Mouse (Mus musculus): Measurements from ENCODE around the gene Lhpp. TPM values are rescaled to one million over a fixed set of nuclear protein-coding genes. Genes with fewer than 3 reads are reported as not detected.
"Not testable (repeated sequence)": the region's sequence is repeated elsewhere in the genome, so short reads cannot be mapped to it uniquely, and the experiment has no call there.

The Lhpp gene
- polyA plus RNA-seq, 1 experiment from 2014 or later: 32.1 TPM

- 21% methylated on average over 9 of the region's 9 CpGs for WGBS
- no peak overlapping the region for H3K9ac ChIP-seq
Measured at GRCm38 (mm10) chr7:132658058-132658450, 47.6 kb downstream of the Lhpp start.

GRCm38 (mm10) chr7:132658688-132659087 is 48.2 kb downstream of the Lhpp start:
- no peak overlapping the region for H3K27ac ChIP-seq (replicated peaks)
- H3K36me3 ChIP-seq: no peaks in the 10 kb centered on the region
- WGBS: 87% methylated on average over 5 of the region's 5 CpGs
- no peaks in the 10 kb centered on the region for H3K27me3 ChIP-seq
- no peak overlapping the region for H3K9ac ChIP-seq
- no peak overlapping the region for H3K4me2 ChIP-seq
- ATAC-seq (ENCODE audit: low read depth): no peak
- H3K4me1 ChIP-seq (replicated peaks): peaks cover 23% of the 10 kb centered on the region
- no peaks in the 10 kb centered on the region for H3K9me3 ChIP-seq
- no peak overlapping the region for H3K4me3 ChIP-seq

More at GRCm38 (mm10) chr7:132658058-132658450, 47.6 kb downstream of the Lhpp start:
- H3K4me1 ChIP-seq (replicated peaks): peaks cover 23% of the 10 kb centered on the region
- H3K27ac ChIP-seq (replicated peaks): 0 out of 2 replicates have a peak overlapping the region, but pooled peaks have one; percentile 54
- H3K27me3 ChIP-seq: no peaks in the 10 kb centered on the region
- ATAC-seq (ENCODE audit: low read depth): no peak
- H3K9me3 ChIP-seq: no peaks in the 10 kb centered on the region
- no peak overlapping the region for H3K4me3 ChIP-seq
- no peak overlapping the region for H3K4me2 ChIP-seq
- no peaks in the 10 kb centered on the region for H3K36me3 ChIP-seq

- ATAC-seq (ENCODE audit: low read depth): no peak
- H3K9me3 ChIP-seq: no peaks in the 10 kb centered on the region
- no peak overlapping the region for H3K9ac ChIP-seq
- H3K4me3 ChIP-seq: no peak overlapping the region
- 81% methylated on average over 7 of the region's 7 CpGs for WGBS
- H3K27ac ChIP-seq (replicated peaks): no peak overlapping the region
- peaks cover 23% of the 10 kb centered on the region for H3K4me1 ChIP-seq (replicated peaks)
- H3K27me3 ChIP-seq: no peaks in the 10 kb centered on the region
- H3K4me2 ChIP-seq: no peak overlapping the region
- H3K36me3 ChIP-seq: no peaks in the 10 kb centered on the region
Measured at GRCm38 (mm10) chr7:132659633-132660032, 49.2 kb downstream of the Lhpp start.

GRCm38 (mm10) chr7:132662831-132663230 is 52.4 kb downstream of the Lhpp start:
- 74% methylated on average over 6 of the region's 6 CpGs for WGBS

GRCm38 (mm10) chr7:132664815-132665214 is 54.4 kb downstream of the Lhpp start:
- no peaks in the 10 kb centered on the region for H3K27me3 ChIP-seq
- H3K4me1 ChIP-seq (replicated peaks): 0 out of 2 replicates have a peak, but pooled peaks cover 5% of the 10 kb centered on the region
- 71% methylated on average over 6 of the region's 6 CpGs for WGBS
- no peaks in the 10 kb centered on the region for H3K9me3 ChIP-seq
- no peak overlapping the region for H3K4me2 ChIP-seq
- no peak overlapping the region for H3K9ac ChIP-seq
- no peak overlapping the region for H3K27ac ChIP-seq (replicated peaks)
- no peaks in the 10 kb centered on the region for H3K36me3 ChIP-seq
- H3K4me3 ChIP-seq: no peak overlapping the region
- ATAC-seq (ENCODE audit: low read depth): no peak

More at GRCm38 (mm10) chr7:132662831-132663230, 52.4 kb downstream of the Lhpp start:
- H3K9me3 ChIP-seq; H3K9ac ChIP-seq; H3K4me3 ChIP-seq; H3K36me3 ChIP-seq; H3K27ac ChIP-seq (replicated peaks); H3K4me2 ChIP-seq; H3K27me3 ChIP-seq; ATAC-seq (ENCODE audit: low read depth): not testable (repeated sequence)
- peaks cover 17% of the 10 kb centered on the region for H3K4me1 ChIP-seq (replicated peaks)

GRCm38 (mm10) chr7:132665664-132666382 is 55.4 kb downstream of the Lhpp start:
- no peaks in the 10 kb centered on the region for H3K27me3 ChIP-seq
- no peak overlapping the region for H3K4me3 ChIP-seq
- no peak overlapping the region for H3K4me2 ChIP-seq
- ATAC-seq (ENCODE audit: low read depth): 0 out of 2 replicates have a peak, but pooled peaks have one; percentile 25
- 0 out of 2 replicates have a peak, but pooled peaks cover 5% of the 10 kb centered on the region for H3K4me1 ChIP-seq (replicated peaks)
- WGBS: 28% methylated on average over 7 of the region's 8 CpGs
- H3K9ac ChIP-seq: no peak overlapping the region
- no peaks in the 10 kb centered on the region for H3K9me3 ChIP-seq
- no peaks in the 10 kb centered on the region for H3K36me3 ChIP-seq
- no peak overlapping the region for H3K27ac ChIP-seq (replicated peaks)

- 0 out of 2 replicates have a peak, but pooled peaks cover 5% of the 10 kb centered on the region for H3K4me1 ChIP-seq (replicated peaks)
- ATAC-seq (ENCODE audit: low read depth): no peak
Measured at GRCm38 (mm10) chr7:132666516-132666915, 56.1 kb downstream of the Lhpp start.

GRCm38 (mm10) chr7:132668604-132669003 is 58.2 kb downstream of the Lhpp start:
- H3K4me2 ChIP-seq: no peak overlapping the region
- 56% methylated on average over 2 of the region's 2 CpGs for WGBS
- H3K36me3 ChIP-seq: no peaks in the 10 kb centered on the region
- H3K4me3 ChIP-seq: no peak overlapping the region
- ATAC-seq (ENCODE audit: low read depth): no peak
- no peaks in the 10 kb centered on the region for H3K9me3 ChIP-seq
- no peaks in the 10 kb centered on the region for H3K27me3 ChIP-seq
- 0 out of 2 replicates have a peak, but pooled peaks cover 5% of the 10 kb centered on the region for H3K4me1 ChIP-seq (replicated peaks)
- H3K27ac ChIP-seq (replicated peaks): no peak overlapping the region
- H3K9ac ChIP-seq: no peak overlapping the region

More at GRCm38 (mm10) chr7:132666516-132666915, 56.1 kb downstream of the Lhpp start:
- H3K27me3 ChIP-seq: no peaks in the 10 kb centered on the region
- no peaks in the 10 kb centered on the region for H3K9me3 ChIP-seq
- H3K36me3 ChIP-seq: no peaks in the 10 kb centered on the region
- WGBS: 80% methylated on average over 4 of the region's 4 CpGs
- no peak overlapping the region for H3K27ac ChIP-seq (replicated peaks)
- no peak overlapping the region for H3K4me2 ChIP-seq
- H3K9ac ChIP-seq: no peak overlapping the region
- no peak overlapping the region for H3K4me3 ChIP-seq

GRCm38 (mm10) chr7:132669999-132670862 is 59.8 kb downstream of the Lhpp start:
- WGBS: 86% methylated on average over 20 of the region's 20 CpGs
- no peak for ATAC-seq (ENCODE audit: low read depth)

GRCm38 (mm10) chr7:132670863-132671165 is 60.4 kb downstream of the Lhpp start:
- Histone ChIP-seq H3K4me1 (replicated peaks) (0 out of 2 replicates have a peak, but pooled peaks cover 6% of the 10 kb centered on the region), H3K36me3 (no peaks in the 10 kb centered on the region), H3K9ac (no peak overlapping the region), H3K4me2 (no peak overlapping the region), H3K27me3 (no peaks in the 10 kb centered on the region), H3K4me3 (no peak overlapping the region), H3K27ac (replicated peaks) (no peak overlapping the region), H3K9me3 (no peaks in the 10 kb centered on the region)
- 97% methylated on average over 3 of the region's 3 CpGs for WGBS
- ATAC-seq (ENCODE audit: low read depth): no peak

More at GRCm38 (mm10) chr7:132669999-132670862, 59.8 kb downstream of the Lhpp start:
- no peak overlapping the region for H3K4me3 ChIP-seq
- no peaks in the 10 kb centered on the region for H3K36me3 ChIP-seq
- no peak overlapping the region for H3K9ac ChIP-seq
- no peak overlapping the region for H3K27ac ChIP-seq (replicated peaks)
- no peaks in the 10 kb centered on the region for H3K27me3 ChIP-seq
- H3K4me1 ChIP-seq (replicated peaks): 0 out of 2 replicates have a peak, but pooled peaks cover 9% of the 10 kb centered on the region
- H3K9me3 ChIP-seq: no peaks in the 10 kb centered on the region
- H3K4me2 ChIP-seq: no peak overlapping the region

GRCm38 (mm10) chr7:132672481-132672959 is 62.1 kb downstream of the Lhpp start:
- H3K4me3 ChIP-seq: no peak overlapping the region
- WGBS: 76% methylated on average over 7 of the region's 7 CpGs
- H3K36me3 ChIP-seq: no peaks in the 10 kb centered on the region
- no peaks in the 10 kb centered on the region for H3K27me3 ChIP-seq
- H3K9ac ChIP-seq: no peak overlapping the region
- 0 out of 2 replicates have a peak, but pooled peaks cover 6% of the 10 kb centered on the region for H3K4me1 ChIP-seq (replicated peaks)
- no peaks in the 10 kb centered on the region for H3K9me3 ChIP-seq
- H3K27ac ChIP-seq (replicated peaks): no peak overlapping the region
- no peak for ATAC-seq (ENCODE audit: low read depth)
- H3K4me2 ChIP-seq: no peak overlapping the region
